Mouse (Mus musculus) kidney, adult 18-20 months (tissue): ENCODE data around the gene Hist1h4n.
"Not testable (repeated sequence)": the region's sequence is repeated elsewhere in the genome, so short reads cannot be mapped to it uniquely, and the experiment has no call there.

Source experiments
- DNase-seq: peaks from one replicate; pipeline ENCODE4 v3.0.0; 2021

The Hist1h4n gene

GRCm38 (mm10) chr13:21831418-21832394 lies at the start of gene Hist1h4n:
Hist1h4n (minus strand) TSS chr13:21832196.
- DNase-seq, result peak; percentile 13

GRCm38 (mm10) chr13:21880735-21881134 lies 48.7 kb upstream of the Hist1h4n start:
- DNase-seq, result no peak

GRCm38 (mm10) chr13:21865503-21865902 lies 33.5 kb upstream of the Hist1h4n start:
- DNase-seq, result not testable (repeated sequence)

- no peak for DNase-seq
Measured at GRCm38 (mm10) chr13:21861608-21862007, 29.6 kb upstream of the Hist1h4n start.

DNA sequence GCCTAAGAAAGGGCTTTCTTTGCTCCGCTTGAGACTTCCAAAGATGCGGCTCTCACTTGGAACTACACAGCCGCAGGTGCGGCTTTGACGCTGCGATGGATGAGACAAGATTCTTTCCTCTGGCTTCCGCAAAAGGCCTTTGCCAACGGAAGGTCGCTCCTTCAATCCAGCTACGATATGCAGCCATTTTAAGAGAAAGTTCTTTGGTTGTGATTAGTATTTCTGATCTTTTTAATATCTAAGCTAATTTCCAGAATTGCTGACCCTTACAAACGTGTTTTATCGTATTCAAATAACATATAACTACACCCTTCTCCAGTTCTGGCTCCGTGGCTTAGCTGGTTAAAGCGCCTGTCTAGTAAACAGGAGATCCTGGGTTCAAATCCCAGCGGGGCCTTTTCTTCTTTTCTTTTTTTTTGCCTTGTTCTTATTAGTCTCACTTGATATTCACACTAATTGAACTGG lies 23.7 kb upstream of the Hist1h4n start:
- DNase-seq, result peak; percentile 7

DNA sequence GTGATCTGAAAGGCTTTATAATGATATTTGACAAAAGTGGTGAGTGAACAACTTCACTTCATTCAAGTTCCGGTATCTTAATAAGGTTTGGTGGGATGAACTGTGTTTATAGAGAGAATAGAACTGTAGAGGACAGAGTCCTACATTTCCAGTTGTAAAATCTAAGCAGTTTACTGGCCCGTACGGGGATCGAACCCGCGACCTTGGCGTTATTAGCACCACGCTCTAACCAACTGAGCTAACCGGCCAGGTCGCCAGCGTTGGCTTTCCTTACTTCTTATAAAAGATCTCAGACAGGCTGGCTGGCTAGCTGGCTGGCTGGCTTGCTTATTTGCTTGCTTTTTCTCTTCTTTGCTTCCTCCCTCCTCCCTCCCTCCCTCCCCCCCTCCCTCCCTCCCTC lies 23.1 kb upstream of the Hist1h4n start:
- DNase-seq, result peak; percentile 80

DNA sequence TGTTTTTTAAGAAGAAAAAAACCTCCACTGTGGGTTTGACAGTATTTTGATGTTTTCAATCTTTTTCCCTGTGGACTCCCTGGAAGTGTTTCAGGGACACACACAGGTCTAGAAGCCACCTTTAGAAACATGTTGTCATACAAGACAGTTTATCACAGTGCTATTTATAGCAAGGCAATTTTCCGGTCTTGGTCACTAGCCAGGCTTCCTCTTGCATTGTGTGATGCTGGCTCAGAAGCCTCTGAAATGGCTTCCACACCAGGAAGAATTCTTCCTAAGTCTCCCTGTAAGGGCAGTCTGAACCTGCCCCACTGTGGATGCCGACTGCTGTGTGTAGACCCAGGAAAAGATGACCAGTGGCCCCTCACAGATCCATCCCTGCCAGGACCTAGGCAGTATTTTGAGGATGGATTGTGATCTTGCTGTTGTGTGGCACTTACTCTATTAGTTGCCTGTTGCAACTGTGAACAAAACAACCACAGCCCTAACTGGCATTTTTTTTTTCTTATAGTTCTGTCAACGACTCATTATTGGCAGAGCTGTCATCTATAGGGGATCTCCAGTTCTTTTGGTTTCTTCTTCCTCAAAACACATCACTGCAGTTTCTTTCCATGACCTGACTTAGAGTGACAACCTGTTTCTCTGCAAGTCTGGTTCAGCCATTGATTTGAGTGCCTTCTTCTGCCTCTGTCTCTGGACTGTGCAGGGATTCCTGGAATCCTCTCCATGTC lies 20.4 kb upstream of the Hist1h4n start:
- DNase-seq, result peak; percentile 2

- DNase-seq, result not testable (repeated sequence)
Measured at GRCm38 (mm10) chr13:21850696-21851095, 18.7 kb upstream of the Hist1h4n start.

DNA sequence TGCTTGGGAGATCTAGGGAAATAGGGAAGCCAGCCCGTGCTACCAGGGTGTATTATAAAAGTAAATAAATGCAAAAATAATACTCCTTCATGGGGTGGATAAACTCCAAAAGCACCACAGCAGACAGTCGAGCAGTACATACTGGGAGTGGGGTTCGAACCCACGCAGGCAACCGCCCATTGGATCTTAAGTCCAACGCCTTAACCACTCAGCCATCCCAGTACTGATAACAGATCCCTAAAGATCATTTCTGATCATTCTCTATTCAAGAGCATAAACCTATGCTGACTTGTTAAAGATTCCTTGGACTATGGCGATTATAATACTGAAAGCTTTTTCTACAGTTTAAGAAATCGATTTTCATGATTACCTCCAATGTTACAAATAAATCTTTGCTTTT lies 15.9 kb upstream of the Hist1h4n start:
- no peak for DNase-seq

- DNase-seq, result not testable (repeated sequence)
Measured at GRCm38 (mm10) chr13:21846356-21846755, 14.4 kb upstream of the Hist1h4n start.

DNA sequence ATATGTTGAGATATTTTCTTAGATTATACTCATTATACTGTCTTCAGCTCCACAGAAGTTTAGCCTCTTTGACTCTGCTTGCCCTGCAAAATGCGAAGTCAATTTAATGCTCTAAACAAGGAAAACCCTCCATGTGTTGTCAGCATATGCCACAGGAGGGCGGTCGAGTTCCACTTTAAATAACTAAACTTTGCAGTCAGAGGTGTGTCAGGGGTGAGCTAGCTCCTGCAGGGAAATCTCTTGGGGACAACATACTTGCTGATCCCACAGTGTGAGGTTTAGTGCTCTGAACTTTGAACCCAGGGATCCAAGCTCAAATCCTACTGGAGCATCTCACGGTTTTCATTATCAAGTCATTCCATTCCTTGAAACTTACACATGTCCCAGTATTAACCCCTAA lies 8.5 kb upstream of the Hist1h4n start:
- not testable (repeated sequence) for DNase-seq

GRCm38 (mm10) chr13:21833461-21833860 lies 1.5 kb upstream of the Hist1h4n start, which contains the start of the genes Hist1h2ap and Hist1h2br:
Hist1h2ap (minus strand) TSS chr13:21833507.
Hist1h2br (plus strand) TSS chr13:21833743.
- DNase-seq, result not testable (repeated sequence)

DNA sequence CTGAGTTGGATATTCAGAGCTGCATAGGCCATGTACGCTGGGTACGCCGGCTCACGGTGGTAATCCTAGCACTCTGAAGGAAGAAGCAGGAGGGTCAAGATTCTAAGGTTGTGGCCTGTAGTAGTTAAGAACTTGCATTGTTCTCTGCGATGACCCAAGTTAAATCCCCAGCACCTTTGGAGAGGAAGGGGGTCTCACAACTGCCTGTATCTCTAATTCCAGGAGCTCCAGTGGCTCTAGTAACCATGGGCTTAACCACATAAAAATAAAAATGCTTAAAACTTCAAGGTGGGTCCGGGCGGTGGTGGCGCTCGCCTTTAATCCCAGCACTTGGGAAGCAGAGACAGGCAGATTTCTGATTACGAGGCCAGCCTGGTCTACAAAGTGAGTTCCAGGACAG lies 1.7 kb downstream of the Hist1h4n start:
- no peak for DNase-seq

DNA sequence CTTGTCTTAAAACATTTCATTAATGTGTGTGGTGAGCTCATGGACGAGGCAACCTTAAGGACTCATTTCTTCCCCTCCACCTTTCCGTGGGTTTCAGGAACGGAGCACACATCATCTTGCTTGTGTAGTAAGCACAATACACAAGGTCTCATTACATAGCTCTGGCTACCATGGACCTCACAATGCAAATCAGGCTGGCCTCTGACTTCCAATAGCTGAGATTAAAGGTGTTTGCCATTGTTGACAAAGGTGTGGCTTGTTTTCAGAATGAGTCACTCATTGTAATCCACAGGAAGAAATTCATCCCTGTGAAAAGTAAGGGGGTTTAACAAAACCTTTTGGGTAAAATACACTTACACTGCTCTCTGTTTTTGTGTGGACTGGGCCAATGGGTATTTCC lies 3.5 kb downstream of the Hist1h4n start:
- no peak for DNase-seq

DNA sequence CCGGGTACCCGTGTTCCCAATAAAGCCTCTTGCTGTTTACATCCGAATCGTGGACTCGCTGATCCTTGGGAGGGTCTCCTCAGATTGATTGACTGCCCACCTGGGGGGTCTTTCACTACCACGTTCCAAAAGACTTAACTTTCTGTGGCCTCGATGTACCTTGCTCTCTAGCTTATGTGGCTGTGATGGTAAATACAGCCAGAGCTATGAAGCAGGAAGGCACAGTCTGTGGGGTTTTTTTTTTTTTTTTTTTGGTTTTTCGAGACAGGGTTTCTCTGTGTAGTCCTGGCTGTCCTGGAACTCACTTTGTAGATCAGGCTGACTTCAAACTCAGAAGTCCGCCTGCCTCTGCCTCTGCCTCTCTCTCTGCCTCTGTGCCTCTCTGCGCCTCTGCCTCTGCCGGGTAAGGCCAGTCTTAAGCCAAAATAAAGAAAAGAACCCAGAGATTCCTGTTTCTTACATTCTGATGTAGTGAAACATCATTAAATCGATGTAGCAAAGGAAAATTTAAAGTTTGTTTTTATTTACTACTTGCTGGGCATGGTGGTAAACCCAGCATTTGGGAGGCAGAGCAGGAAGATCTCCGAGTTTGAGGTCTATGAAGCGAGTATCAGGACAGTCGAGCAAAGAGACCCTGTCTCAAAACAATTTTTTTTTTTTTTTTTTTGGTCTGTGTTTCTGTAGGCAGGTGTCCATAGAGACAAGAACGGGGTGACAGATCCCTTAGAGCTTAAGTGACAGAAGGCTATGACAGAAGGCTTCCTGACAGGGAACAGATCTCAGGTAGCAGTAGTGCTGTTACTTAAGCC lies 11.7 kb downstream of the Hist1h4n start:
- DNase-seq, result not testable (repeated sequence)

DNA sequence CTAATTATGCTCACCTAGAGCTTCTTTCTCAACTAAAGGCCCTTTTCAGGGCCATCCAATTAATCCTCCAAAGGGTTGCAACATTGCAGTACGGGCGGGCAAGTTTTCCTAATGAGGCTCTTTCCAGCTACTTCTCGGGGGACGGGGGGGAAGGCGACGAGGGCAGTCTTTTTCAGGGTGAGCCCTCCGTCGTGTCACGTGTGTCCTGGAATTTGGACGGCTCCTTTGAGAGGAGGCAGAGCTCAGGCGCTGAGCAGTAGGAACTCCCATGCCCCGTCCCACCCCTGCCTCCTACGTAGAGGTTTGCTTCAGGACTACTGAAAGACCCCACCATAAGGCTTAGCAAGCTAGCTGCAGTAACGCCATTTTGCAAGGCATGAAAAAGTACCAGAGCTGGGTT lies 19.9 kb downstream of the Hist1h4n start:
- DNase-seq, result not testable (repeated sequence)

- DNase-seq, result peak; percentile 18
Measured at GRCm38 (mm10) chr13:21811539-21811938, 20.5 kb downstream of the Hist1h4n start, which contains the start of gene Hist1h4m. Hist1h4m (plus strand) TSS chr13:21811746.

DNA sequence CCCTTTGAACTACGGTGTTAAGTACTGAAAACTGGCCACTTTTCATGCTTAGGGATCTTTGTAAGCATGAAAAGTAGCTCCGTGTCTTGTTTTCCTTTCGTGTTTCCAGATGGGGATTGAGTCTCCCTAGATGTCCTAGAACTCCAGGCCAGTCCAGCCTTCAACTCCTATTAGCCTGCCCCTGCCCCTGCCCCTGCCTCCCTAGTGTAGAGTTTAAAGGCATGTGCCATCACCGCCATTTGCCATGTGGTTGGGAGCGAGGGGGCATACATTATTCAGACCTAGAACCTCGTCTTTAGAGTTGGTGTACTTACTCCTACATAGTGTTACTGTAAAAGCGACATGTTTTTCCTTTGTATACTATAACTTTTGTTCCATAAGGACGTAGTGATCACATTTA lies 20.9 kb downstream of the Hist1h4n start:
- DNase-seq, result not testable (repeated sequence)

- DNase-seq, result not testable (repeated sequence)
Measured at GRCm38 (mm10) chr13:21810073-21810472, 21.9 kb downstream of the Hist1h4n start, which contains the start of the genes Hist1h2bq and Hist1h2ao. Hist1h2bq (minus strand) TSS chr13:21810197. Hist1h2ao (plus strand) TSS chr13:21810465.

DNA sequence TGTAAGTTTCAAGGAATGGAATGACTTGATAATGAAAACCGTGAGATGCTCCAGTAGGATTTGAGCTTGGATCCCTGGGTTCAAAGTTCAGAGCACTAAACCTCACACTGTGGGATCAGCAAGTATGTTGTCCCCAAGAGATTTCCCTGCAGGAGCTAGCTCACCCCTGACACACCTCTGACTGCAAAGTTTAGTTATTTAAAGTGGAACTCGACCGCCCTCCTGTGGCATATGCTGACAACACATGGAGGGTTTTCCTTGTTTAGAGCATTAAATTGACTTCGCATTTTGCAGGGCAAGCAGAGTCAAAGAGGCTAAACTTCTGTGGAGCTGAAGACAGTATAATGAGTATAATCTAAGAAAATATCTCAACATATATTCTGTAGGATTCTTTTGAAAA lies 28.9 kb downstream of the Hist1h4n start:
- not testable (repeated sequence) for DNase-seq

DNA sequence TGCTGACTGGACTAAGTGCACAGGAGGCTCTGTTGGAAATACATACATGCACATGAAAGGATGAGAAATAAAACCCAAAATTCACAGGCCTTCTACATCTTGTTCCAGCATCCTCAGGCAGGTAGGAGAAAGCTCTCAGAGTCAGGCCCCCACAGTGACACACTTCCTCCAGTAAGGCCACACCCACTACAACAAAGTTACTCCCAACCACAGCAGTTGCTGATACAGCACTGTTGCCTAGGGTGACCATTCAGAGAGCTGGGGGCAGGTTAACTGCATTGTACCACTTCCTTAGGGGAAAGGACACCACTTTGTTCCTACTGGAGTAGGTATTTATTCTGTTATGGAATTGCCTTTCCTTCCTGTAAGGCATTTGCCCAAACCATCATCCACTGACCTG lies 34.8 kb downstream of the Hist1h4n start:
- DNase-seq, result not testable (repeated sequence)

DNA sequence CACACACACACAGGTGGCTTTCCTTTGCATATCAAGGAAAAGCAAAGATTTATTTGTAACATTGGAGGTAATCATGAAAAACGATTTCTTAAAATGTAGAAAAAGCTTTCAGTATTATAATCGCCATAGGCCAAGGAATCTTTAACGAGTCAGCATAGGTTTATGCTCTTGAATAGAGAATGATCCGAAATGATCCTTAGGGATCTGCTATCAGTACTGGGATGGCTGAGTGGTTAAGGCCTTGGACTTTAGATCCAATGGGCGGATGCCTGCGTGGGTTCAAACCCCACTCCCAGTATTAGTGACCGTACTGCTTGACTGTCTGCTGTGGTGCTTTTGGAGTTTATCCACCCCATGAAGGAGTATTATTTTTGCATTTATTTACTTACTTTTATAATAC lies 36.4 kb downstream of the Hist1h4n start:
- DNase-seq, result no peak
